In genomic region chr11:104395648-104396047, GRCm38 (mm10) we compare ENCODE assay signal across 36 mouse cellular contexts.
"Had no signal": no experiment of that assay in that cellular context is flagged by ENCODE, and none has a peak within 500 bp of the region (broad histone marks: within the 10 kb centered on the region; RNA-seq: fewer than 3 reads in every experiment).

No protein-coding gene starts in this region.

- ATAC-seq: hindbrain, embryonic 16.5 days; hindbrain, postnatal 0 days; inflammation-experienced regulatory T-cells, adult 6 months; intestine, embryonic 15.5 days; intestine, embryonic 16.5 days; intestine, postnatal 0 days had no signal

- H3K9me3 ChIP-seq: heart, embryonic 10.5 days; heart, embryonic 12.5 days; heart, embryonic 13.5 days; heart, embryonic 15.5 days; hindbrain, embryonic 10.5 days; hindbrain, embryonic 12.5 days; hindbrain, embryonic 13.5 days; hindbrain, embryonic 15.5 days; intestine, embryonic 15.5 days; kidney, embryonic 15.5 days had no signal

- DNase-seq: heart, postnatal 10 days; heart, postnatal 14 days; heart, postnatal 36 days; heart, postnatal 4 days; kidney, adult 11 months; kidney, adult 18-20 months; kidney, adult 2 months; kidney, adult 8-10 months; kidney, adult 9 months; kidney, postnatal 10 days; kidney, postnatal 14 days; kidney, postnatal 25 days; kidney, postnatal 36 days; kidney, postnatal 4 days; layer of hippocampus, adult 9-11 months; layer of hippocampus, postnatal 36 days had no signal

- H3K4me3 ChIP-seq: heart, embryonic 10.5 days; heart, embryonic 12.5 days; heart, embryonic 13.5 days; heart, embryonic 15.5 days; hindbrain, embryonic 10.5 days; hindbrain, embryonic 12.5 days; hindbrain, embryonic 13.5 days; hindbrain, embryonic 15.5 days; intestine, embryonic 15.5 days; kidney, embryonic 15.5 days; layer of hippocampus, adult 2 months; left cerebral cortex, adult 2 months had no signal

- H3K9ac ChIP-seq: heart, embryonic 12.5 days; heart, embryonic 13.5 days; heart, embryonic 15.5 days; hindbrain, embryonic 12.5 days; hindbrain, embryonic 13.5 days; hindbrain, embryonic 14.5 days; hindbrain, embryonic 15.5 days; intestine, embryonic 15.5 days; kidney, embryonic 15.5 days had no signal

- H3K4me1 ChIP-seq: hindbrain, embryonic 10.5 days had no signal

- H3K4me2 ChIP-seq: heart, embryonic 11.5 days; heart, embryonic 12.5 days; heart, embryonic 13.5 days; heart, embryonic 15.5 days; hindbrain, embryonic 12.5 days; hindbrain, embryonic 13.5 days; hindbrain, embryonic 14.5 days; hindbrain, embryonic 15.5 days; intestine, embryonic 15.5 days; kidney, embryonic 15.5 days had no signal

- H3K27me3 ChIP-seq: heart, embryonic 12.5 days; heart, embryonic 13.5 days; heart, embryonic 15.5 days; hindbrain, embryonic 12.5 days; hindbrain, embryonic 13.5 days; hindbrain, embryonic 15.5 days; intestine, embryonic 15.5 days; kidney, embryonic 15.5 days had no signal

- H3K36me3 ChIP-seq: heart, embryonic 15.5 days; hindbrain, embryonic 12.5 days; hindbrain, embryonic 13.5 days; hindbrain, embryonic 15.5 days; intestine, embryonic 15.5 days had no signal

- H3K27ac ChIP-seq: heart, embryonic 10.5 days; heart, embryonic 13.5 days; heart, embryonic 15.5 days; hindbrain, embryonic 10.5 days; hindbrain, embryonic 12.5 days; hindbrain, embryonic 13.5 days; hindbrain, embryonic 14.5 days; hindbrain, embryonic 15.5 days; hindbrain, postnatal 0 days; intestine, embryonic 15.5 days; kidney, embryonic 15.5 days; kidney, postnatal 0 days; layer of hippocampus, adult 2 months; left cerebral cortex, adult 2 months had no signal
